Mouse (Mus musculus): ENCODE measurements around the gene Gm44790.

DNA sequence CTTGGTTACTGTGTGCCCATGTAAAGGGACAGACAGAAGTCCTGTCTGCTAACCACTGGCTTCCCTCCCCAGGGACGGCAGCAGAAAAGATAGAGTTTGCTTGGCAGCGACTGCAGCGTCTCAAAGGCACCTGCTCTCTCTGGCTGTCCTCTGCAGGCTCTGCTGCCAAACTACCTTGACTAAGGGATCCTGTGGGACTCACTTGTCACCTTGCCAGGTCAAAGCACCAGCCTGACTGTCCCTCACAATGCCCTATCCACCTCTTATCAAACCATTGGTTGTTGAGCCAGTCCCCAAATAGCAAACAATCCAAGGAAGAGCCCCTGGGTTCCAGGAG is 61.7 kb downstream of the Gm44790 start:
- TF ChIP-seq HCFC1 (IDR thresholded peaks at IDR 0.05; ENCODE audit: borderline replicate concordance, insufficient read depth, low read length) (no peak), CHD2 (IDR thresholded peaks at IDR 0.05; ENCODE audit: low read depth, low read length) (no peak), MAFK (IDR thresholded peaks at IDR 0.05; ENCODE audit: insufficient read depth, low read depth, low read length) (no peak), ZC3H11A (IDR thresholded peaks at IDR 0.05; ENCODE audit: borderline replicate concordance, low read depth, low read length) (no peak)

Data from ES-E14 (cell line).